Mouse (Mus musculus) embryonic fibroblast, embryonic 13.5 days (primary cell): ENCODE measurements around the gene Car5a. TPM values are rescaled to one million over a fixed set of nuclear protein-coding genes. Genes with fewer than 3 reads are reported as not detected.
A peak's percentile ranks its signal among the peaks of the same experiment; 100 is the strongest.

Experiments
- H3K27ac ChIP-seq: 2 replicates; pipeline ENCODE4 v1.5.1; 2012; ENCODE audit warnings: low read length, control low read depth, inconsistent platforms; ENCODE audit not compliant: insufficient read depth
- H3K4me1 ChIP-seq: 2 replicates; pipeline ENCODE4 v1.6.1; 2011; ENCODE audit warnings: low read length; ENCODE audit not compliant: control insufficient read depth, insufficient read depth
- H3K4me3 ChIP-seq: 2 replicates; pipeline ENCODE4 v1.5.1; 2011; ENCODE audit warnings: mild to moderate bottlenecking, control low read depth, low read length; ENCODE audit not compliant: insufficient read depth
- CTCF ChIP-seq: IDR thresholded peaks from 2 replicates; pipeline ENCODE4 v1.5.1; 2011; ENCODE audit warnings: mild to moderate bottlenecking, control low read depth, low read length, moderate library complexity, borderline replicate concordance; ENCODE audit not compliant: insufficient read depth
- POLR2A ChIP-seq: IDR thresholded peaks from 2 replicates; pipeline ENCODE4 v1.6.1; 2011; ENCODE audit warnings: low read depth, mild to moderate bottlenecking, control low read depth, low read length, moderate library complexity
- polyA plus RNA-seq: library from polyadenylated mRNA; stranded (reverse); fragments of >200 nt; gene quantifications from 2 replicates; pipeline ENCODE4 v1.2.4, GENCODE M21; 2011; ENCODE audit warnings: low read depth; ENCODE audit not compliant: missing spikeins, insufficient read length

Car5a gene
- 0.53 and 3.5 TPM in 2 replicates for polyA plus RNA-seq

GRCm38 (mm10) chr8:121944831-121945230 is at the start of gene Car5a:
Car5a (minus strand) TSS chr8:121944904.
- TF ChIP-seq POLR2A, result no peak
- TF ChIP-seq CTCF, result no peak
- H3K4me3 ChIP-seq, result no peak within 1 kb of the TSS
- no peak within 1 kb of the TSS for H3K27ac ChIP-seq
- no peaks in the 10 kb centered on the region for H3K4me1 ChIP-seq

GRCm38 (mm10) chr8:121992911-121993310 is 48.2 kb upstream of the Car5a start:
- H3K27ac ChIP-seq, result no peak overlapping the region
- H3K4me1 ChIP-seq, result 0 out of 2 replicates have a peak, but pooled peaks cover 9% of the 10 kb centered on the region
- H3K4me3 ChIP-seq, result no peak overlapping the region
- TF ChIP-seq CTCF (no peak), POLR2A (no peak)

GRCm38 (mm10) chr8:121991611-121992010 is 46.9 kb upstream of the Car5a start:
- Histone ChIP-seq H3K4me1 (0 out of 2 replicates have a peak, but pooled peaks cover 9% of the 10 kb centered on the region), H3K4me3 (no peak overlapping the region), H3K27ac (peak overlapping the region; percentile 73)
- no peak for TF ChIP-seq POLR2A
- TF ChIP-seq CTCF, result no peak

- no peak overlapping the region for H3K4me3 ChIP-seq
These were observed 46.0 kb upstream of the Car5a start for GRCm38 (mm10) chr8:121990506-121991255.

GRCm38 (mm10) chr8:121987892-121988291 is 43.2 kb upstream of the Car5a start:
- Histone ChIP-seq H3K4me1 (peaks cover 12% of the 10 kb centered on the region), H3K4me3 (no peak overlapping the region), H3K27ac (no peak overlapping the region)
- TF ChIP-seq CTCF (no peak), POLR2A (no peak)

More at GRCm38 (mm10) chr8:121990506-121991255, 46.0 kb upstream of the Car5a start:
- H3K27ac ChIP-seq, result peak overlapping the region; percentile 77
- TF ChIP-seq POLR2A, result no peak
- no peak for TF ChIP-seq CTCF
- 0 out of 2 replicates have a peak, but pooled peaks cover 9% of the 10 kb centered on the region for H3K4me1 ChIP-seq

- H3K4me3 ChIP-seq, result no peak overlapping the region
- peaks cover 12% of the 10 kb centered on the region for H3K4me1 ChIP-seq
- H3K27ac ChIP-seq, result no peak overlapping the region
- TF ChIP-seq POLR2A (no peak), CTCF (no peak)
These were observed 41.0 kb upstream of the Car5a start for GRCm38 (mm10) chr8:121985673-121986072.

- H3K4me1 ChIP-seq, result peaks cover 7% of the 10 kb centered on the region
- no peak for TF ChIP-seq CTCF
- no peak for TF ChIP-seq POLR2A
- H3K4me3 ChIP-seq, result no peak overlapping the region
- H3K27ac ChIP-seq, result no peak overlapping the region
These were observed 36.8 kb upstream of the Car5a start for GRCm38 (mm10) chr8:121981520-121981895.

GRCm38 (mm10) chr8:121980792-121981519 is 36.3 kb upstream of the Car5a start:
- TF ChIP-seq CTCF (no peak), POLR2A (no peak)
- peaks cover 7% of the 10 kb centered on the region for H3K4me1 ChIP-seq
- no peak overlapping the region for H3K27ac ChIP-seq
- H3K4me3 ChIP-seq, result no peak overlapping the region

GRCm38 (mm10) chr8:121978670-121979069 is 34.0 kb upstream of the Car5a start:
- TF ChIP-seq POLR2A (no peak), CTCF (no peak)
- Histone ChIP-seq H3K27ac (no peak overlapping the region), H3K4me3 (no peak overlapping the region), H3K4me1 (no peaks in the 10 kb centered on the region)
